Mouse (Mus musculus) left cerebral cortex, adult 9 months (tissue): ENCODE data around the gene Kcnh3.
"Not testable (repeated sequence)": the region's sequence is repeated elsewhere in the genome, so short reads cannot be mapped to it uniquely, and the experiment has no call there.

Source experiments
- DNase-seq, 2 experiments: peaks; one replicate each; pipeline ENCODE4 v3.0.0; 2022; ENCODE audit warnings: low spot score in 2 of 2

Kcnh3 gene

GRCm38 (mm10) chr15:99240129-99240528 is 15.5 kb downstream of the Kcnh3 start:
- no peak for DNase-seq

DNA sequence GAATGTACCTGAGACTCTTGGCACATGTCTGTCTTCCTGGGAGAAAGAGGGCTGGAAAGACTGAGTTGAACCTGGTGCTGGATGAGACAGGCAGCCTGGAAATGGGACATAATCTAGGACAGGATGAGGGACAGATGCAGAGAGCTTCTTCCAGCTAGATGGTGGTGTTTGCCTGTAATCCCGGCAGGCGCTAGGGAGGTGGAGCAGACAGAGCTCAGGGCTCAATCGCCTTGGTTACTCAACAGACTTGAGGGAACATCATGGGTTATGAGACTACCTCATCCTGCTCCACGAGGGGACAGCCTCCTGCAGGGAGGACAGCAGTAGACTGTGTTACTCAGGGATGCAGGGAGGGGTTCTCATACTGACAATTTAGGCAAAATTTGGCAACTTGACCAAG is 16.6 kb downstream of the Kcnh3 start:
- DNase-seq: no peak

- DNase-seq: no peak
Observed at GRCm38 (mm10) chr15:99242045-99242444, 17.4 kb downstream of the Kcnh3 start.

GRCm38 (mm10) chr15:99246736-99247135 is 22.1 kb downstream of the Kcnh3 start:
- DNase-seq: not testable (repeated sequence)

DNA sequence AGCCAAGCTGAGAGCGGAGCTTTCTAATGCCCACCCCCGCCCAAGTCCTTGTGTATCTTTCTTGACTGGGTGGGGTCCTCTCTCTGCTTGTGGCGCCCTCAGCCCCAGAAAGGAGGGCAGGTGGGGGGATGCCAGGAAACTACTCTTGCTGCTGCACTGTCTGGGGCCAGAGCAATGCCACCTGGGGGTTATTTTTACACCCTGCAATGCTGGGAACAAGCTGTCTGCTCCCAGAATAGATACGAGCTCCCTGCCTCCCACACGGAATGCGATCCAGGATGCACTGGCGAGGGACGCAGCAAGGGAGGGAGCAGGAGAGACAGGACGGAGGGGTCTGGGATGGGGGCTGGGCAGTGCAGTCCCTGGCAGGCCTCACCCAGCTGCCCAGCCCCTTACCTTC is 24.3 kb downstream of the Kcnh3 start:
- peak; percentile 75 to 85 for DNase-seq

DNA sequence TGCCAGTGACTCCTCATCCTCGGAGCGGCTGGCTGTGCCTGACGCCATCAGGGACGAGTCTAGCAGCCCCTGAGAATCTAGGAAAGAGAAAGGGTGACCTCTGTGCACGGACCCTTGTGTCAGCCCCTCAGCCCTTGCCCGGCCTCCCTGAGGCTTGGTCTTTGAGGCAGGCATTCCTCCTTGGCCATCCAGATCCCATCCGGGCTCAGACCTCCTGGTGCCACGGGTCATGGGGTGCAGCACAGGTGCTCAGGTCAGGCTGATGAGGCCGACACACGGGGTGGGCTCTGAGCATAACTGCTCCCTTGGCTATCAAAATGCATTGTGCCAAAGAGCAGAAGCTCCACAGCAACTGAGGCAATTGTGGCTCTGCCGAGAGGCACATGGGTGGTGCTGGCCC is 25.3 kb downstream of the Kcnh3 start:
- no peak for DNase-seq

- not testable (repeated sequence) for DNase-seq
Observed at GRCm38 (mm10) chr15:99251111-99251510, 26.4 kb downstream of the Kcnh3 start.

DNA sequence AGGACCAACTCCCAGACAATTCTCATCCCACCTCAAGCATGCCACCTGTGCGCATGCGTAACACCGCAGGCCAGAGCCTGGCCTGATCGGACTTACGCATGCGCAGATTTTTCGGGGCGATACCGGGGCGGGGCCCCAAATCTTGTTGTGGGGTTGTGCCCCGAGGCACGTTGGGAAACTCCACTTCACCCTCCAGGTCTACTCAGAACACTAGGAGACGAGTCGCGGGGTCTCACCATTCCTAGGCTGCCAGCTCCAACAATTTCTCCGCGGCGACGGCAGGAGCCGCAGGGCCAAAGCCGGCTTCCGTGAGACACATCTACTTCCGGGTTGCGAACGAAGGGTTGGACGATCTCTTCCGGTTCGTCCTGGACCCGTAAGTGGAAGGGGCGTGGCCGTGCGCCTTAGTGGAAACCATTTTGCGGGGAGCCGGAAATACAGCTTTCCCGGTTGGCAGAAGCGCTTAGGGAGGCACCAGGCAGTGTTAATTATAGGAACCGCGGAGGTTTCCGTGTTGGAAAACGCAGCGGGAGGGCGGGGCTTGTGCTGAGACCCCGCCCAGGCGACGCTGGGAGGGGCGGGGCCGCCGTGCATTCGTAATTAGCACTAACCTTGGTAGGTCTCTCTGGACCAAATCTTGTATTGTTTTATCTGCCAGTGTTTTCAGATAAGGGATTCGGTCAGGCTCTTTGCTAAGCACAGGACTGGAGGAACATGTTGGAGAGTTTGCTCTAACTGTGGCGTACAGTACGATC is 27.1 kb downstream of the Kcnh3 start, which contains the start of gene Mcrs1:
Mcrs1 (minus strand) TSS at position 336 of the 755 bp plus-strand sequence.
- DNase-seq: peak; percentile 97 to 99

DNA sequence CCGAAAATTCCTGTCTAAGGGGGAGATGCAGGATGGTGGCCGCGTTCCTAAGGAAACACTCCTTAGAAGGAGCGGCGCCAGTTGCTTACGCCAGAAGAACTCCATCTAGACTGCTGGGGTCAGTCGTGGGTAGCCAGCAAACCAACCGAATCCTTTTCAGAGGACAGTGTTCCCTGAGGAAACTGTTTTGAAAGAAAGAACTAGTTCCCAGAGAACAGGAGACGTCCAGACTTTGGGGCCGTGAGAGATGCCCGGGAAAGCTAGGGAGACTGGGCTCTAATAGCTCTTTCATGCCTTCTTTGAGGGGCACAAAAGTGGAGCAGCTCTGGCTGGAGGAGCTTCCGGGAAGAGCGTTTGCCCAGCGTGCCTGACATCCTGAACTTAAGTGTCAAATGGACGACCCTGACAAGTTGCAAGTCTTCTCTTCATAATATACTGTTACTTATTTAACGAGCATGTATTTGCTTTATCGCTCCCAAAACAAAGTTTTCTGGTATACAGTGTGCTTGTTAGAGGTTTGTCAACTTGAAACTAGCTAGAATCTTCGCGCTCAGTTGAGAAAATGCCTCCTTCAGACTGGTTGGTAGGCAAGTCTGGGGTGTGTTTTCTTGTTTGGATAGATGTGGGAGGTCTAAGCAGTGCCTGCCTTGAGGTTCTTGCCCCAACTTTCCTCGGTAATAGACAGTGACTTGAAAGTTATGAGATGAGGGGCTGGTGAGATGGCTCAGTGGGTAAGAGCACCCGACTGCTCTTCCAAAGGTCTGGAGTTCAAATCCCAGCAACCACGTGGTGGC is 27.9 kb downstream of the Kcnh3 start:
- DNase-seq: no peak

DNA sequence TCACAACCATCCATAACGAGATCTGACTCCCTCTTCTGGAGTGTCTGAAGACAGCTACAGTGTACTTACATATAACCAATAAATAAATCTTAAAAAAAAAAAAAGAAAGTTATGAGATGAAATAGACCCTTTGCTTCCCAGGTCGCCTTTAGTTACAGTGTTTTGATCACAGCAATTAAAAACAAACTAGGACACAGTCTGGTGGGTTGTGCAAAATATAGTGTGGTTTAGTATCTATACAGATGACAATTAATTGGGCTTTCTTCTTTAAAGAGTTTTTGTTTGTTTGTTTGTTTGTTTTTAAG is 28.5 kb downstream of the Kcnh3 start:
- not testable (repeated sequence) for DNase-seq

- no peak for DNase-seq
Observed at GRCm38 (mm10) chr15:99253772-99254171, 29.1 kb downstream of the Kcnh3 start.

DNA sequence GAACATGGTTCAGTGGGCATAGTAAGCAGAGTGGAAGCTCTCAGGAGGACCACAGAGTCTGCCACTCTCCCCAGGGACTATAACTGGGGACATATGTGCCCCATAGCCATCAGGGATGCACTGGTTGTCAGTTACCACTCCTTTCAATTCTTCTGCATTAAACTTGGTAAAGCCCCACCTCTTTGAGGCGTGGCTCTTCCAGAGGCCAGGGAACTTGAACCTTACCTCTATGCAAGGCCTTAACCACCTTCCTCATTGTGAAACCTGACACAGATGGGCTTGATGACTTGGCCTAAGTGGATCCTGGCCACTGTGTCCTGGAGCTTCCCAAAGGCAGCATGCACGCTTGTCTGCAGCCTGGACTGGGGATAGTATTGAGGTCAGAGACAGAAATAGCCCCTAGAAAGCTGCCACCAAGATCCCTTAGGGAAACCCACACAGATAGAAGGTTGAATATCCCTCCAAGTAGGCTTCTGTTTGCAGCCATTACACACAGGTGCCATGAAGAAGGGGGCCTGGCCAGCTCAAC is 29.9 kb downstream of the Kcnh3 start:
- DNase-seq: no peak

- DNase-seq: no peak
Observed at GRCm38 (mm10) chr15:99255241-99255749, 30.6 kb downstream of the Kcnh3 start.

GRCm38 (mm10) chr15:99259167-99259729 is 34.6 kb downstream of the Kcnh3 start:
- no peak for DNase-seq

DNA sequence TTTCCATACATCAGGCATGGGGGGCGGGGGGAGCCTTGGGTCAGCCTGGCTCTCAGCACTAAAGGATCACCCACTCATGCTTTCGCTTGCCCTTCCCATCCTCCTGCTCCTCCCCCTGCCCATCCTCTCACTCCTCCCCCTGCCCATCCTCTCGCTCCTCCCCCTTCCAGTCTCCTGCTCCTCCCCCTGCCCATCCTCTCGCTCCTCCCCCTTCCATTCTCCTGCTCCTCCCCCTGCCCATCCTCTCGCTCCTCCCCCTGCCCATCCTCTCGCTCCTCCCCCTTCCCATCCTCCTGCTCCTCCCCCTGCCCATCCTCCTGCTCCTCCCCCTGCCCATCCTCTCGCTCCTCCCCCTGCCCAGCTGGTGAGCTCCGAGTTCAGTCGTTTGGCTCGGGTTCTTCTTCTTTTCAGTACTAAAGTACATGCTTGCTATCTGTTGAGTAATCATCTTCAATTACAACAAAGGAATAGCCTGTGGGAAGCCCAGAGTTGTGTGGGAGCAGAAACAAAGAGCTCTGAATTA is 35.1 kb downstream of the Kcnh3 start:
- DNase-seq: peak in 1 of 2 experiments; percentile 58

DNA sequence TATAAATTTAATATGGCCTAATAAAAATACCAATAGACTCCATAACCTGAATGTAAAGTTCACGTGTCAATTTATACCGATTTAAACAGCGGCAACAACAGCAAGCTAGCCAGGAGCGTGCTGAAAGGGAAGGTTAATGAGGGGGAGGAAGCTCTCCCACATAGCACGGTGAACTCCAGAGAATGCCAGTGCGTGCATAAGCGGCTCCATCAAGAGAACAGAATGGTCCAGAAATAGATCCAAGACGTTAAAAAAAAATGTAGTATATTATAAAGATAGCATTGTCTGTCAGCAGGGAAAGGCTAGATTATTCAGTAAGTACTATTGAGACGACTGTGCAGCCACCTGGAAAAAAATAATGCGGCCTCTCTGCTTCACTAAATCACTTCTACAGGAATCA is 38.0 kb downstream of the Kcnh3 start:
- DNase-seq: no peak

DNA sequence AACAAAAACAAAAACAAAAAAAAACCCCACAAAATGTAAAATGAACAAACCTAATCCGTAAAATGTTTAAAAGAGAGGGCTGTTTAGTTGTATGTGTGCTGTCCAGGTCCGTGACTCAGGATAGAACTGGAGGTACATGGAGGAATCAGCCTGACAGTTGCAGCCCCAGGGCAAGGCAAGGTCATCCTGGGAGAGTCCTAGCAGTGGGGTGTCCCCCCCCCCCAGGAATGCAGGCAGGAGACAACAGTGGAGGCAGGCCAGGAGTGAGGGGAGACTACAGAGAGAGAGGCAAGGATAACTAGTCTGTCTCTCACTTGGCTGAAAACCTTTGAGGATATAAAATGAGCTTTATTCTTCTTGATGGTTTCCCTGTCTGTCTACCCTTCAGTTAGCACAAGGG is 39.7 kb downstream of the Kcnh3 start:
- DNase-seq: no peak

DNA sequence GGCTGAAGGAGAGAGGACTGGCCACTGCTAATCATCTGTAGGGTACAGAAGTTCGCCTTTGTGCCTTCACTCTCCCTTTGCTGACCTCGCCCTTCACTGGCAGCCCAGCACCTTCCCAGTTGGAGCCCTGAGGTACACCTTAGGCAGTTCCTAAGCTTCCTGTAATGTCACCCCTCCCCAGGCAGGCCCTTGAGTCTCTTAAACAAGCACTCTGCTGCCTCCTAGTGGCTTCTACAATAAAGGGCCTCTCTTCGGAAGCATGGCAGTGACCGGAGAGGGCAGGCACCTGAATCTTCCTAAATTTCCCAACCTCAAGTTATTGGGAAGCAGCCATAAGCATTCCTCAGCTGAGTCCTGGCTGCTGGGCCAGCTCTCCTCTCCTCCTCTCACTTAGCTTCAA is 41.0 kb downstream of the Kcnh3 start:
- DNase-seq: peak in 1 of 2 experiments; percentile 78

DNA sequence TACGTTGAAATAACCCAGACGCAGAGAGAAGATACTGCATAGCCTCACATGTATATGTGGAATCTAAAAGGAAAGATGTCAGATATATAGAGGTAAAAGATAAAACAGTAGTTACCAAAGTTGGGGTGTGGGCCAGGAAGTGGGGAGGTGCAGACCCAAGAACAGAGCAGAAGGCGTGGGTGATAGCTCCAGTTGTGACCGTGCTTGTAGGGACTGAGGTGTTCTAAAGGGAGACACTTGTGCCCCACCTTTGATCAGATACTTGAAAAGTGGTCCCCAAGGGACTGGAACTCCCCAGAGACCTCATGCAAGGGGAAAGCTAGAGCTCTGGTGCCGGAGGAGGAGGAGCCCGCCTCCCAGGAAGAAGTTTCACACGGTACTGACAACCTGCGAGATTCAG is 51.4 kb downstream of the Kcnh3 start:
- no peak for DNase-seq

DNA sequence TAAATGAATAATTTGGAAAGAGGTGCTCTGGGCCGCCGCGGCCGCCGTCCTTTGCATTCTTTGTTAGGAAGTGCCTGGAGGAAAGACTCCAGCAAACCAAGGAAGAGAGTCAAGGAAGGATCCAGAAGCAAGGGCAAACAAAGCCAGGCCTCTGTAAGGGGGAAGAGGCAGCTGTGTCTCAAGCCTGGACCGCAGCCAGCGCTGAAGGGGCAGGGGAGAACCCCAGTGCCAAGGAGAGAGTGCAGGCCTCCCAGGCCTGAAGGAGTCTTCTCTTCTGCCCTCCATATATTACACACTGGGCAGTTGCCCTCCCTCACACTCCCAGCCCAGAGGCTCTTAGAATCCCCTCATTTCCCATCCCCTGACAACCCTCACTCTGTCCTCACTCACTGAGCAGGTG is 53.6 kb downstream of the Kcnh3 start:
- no peak for DNase-seq

GRCm38 (mm10) chr15:99283456-99283855 is 58.8 kb downstream of the Kcnh3 start:
- DNase-seq: no peak

DNA sequence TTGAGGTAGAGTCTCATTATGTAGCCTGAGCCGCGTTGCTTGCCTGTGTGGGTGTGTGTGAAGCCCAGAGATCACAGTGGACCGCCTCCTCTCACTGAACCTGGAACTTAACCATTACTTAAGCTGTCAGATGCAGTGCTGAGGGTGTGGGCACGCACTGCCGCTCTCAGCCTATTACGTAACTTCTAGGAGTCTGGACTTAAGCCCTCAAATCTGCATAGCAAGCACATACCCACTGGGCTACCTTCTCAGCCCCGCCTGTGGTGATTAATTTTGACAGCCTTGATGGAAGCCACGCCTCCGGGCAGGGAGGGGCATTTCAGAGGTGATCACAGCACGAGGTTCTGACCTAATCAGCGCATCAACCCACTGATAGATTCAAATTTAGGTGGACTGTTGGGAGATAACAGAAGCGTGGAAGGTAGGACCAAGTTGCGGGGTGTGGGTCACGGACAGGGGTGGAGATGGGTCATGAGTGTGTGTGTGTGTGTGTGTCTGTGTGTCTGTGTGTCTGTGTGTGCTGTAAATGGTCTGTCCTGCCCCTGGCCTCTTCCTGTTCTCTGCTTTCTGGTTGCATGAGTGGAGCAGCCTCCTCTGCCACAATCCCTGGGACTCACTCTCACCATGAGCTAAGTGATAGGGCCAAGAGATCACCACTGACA is 60.0 kb downstream of the Kcnh3 start:
- no peak for DNase-seq
